Mouse (Mus musculus) gonadal fat pad, adult 2 months (tissue): ENCODE data around the gene Gnmt. TPM values are rescaled to one million over a fixed set of nuclear protein-coding genes. Genes with fewer than 3 reads are reported as not detected.

Experiments
- polyA plus RNA-seq: library from polyadenylated mRNA; depleted of rRNA; stranded (reverse); fragments of >200 nt; gene quantifications from 2 replicates; pipeline ENCODE4 v1.2.3, GENCODE M21; 2012; rRNA removed

Gene Gnmt
- polyA plus RNA-seq, 1 experiment, result 16.7 TPM

Other genes with a start within 250 kb of the Gnmt start
- gene Ttbk1, start 241.5 kb downstream of the Gnmt start, polyA plus RNA-seq, result 0.43 and 0.56 TPM in 2 replicates
- gene Dnph1, start 232.5 kb downstream of the Gnmt start, polyA plus RNA-seq, result 1.4 and 3.4 TPM in 2 replicates
- gene Cul9, start 182.8 kb downstream of the Gnmt start, polyA plus RNA-seq, result 29.7 and 30.8 TPM in 2 replicates
- 96.7 and 114 TPM in 2 replicates for gene Srf, start 173.0 kb downstream of the Gnmt start, polyA plus RNA-seq
- gene Ptk7, start 99.7 kb downstream of the Gnmt start, polyA plus RNA-seq, result 15.7 and 22.4 TPM in 2 replicates
- 20.2 and 20.7 TPM in 2 replicates for gene Klc4, start 83.1 kb downstream of the Gnmt start, polyA plus RNA-seq
- 60.3 and 67.8 TPM in 2 replicates for gene Mrpl2, start 82.9 kb downstream of the Gnmt start, polyA plus RNA-seq
- gene Cul7, start 78.8 kb downstream of the Gnmt start, polyA plus RNA-seq, result 42.4 and 51.2 TPM in 2 replicates
- gene Rrp36, start 54.8 kb downstream of the Gnmt start, polyA plus RNA-seq, result 32.6 and 33.5 TPM in 2 replicates
- 82.6 and 97.0 TPM in 2 replicates for gene Mea1, start 50.4 kb downstream of the Gnmt start, polyA plus RNA-seq
- gene Klhdc3, start 48.3 kb downstream of the Gnmt start, polyA plus RNA-seq, result 82.4 and 83.9 TPM in 2 replicates
- gene Ppp2r5d, start 24.1 kb downstream of the Gnmt start, polyA plus RNA-seq, result 44.3 and 44.5 TPM in 2 replicates
- gene Pex6, start 17.7 kb downstream of the Gnmt start, polyA plus RNA-seq, result 39.0 and 42.4 TPM in 2 replicates
- 59.9 and 60.0 TPM in 2 replicates for gene Cnpy3, start 23.0 kb upstream of the Gnmt start, polyA plus RNA-seq
- not detected in 2 replicates for gene Ptcra, start 34.5 kb upstream of the Gnmt start, polyA plus RNA-seq
- 177 and 185 TPM in 2 replicates for gene 2310039H08Rik, start 43.5 kb upstream of the Gnmt start, polyA plus RNA-seq
- 21.7 and 27.0 TPM in 2 replicates for gene Rpl7l1, start 53.5 kb upstream of the Gnmt start, polyA plus RNA-seq
- gene Bicral, start 129.3 kb upstream of the Gnmt start, polyA plus RNA-seq, result 7.5 and 18.0 TPM in 2 replicates
- gene Tbcc, start 161.5 kb upstream of the Gnmt start, polyA plus RNA-seq, result 25.3 and 29.6 TPM in 2 replicates
- gene Prph2, start 181.3 kb upstream of the Gnmt start, polyA plus RNA-seq, result not detected in 2 replicates